Mouse (Mus musculus) spleen, adult 2 months (tissue): Measurements from ENCODE around the gene Lamc2. TPM values are rescaled to one million over a fixed set of nuclear protein-coding genes. Genes with fewer than 3 reads are reported as not detected.

Experiments used
- DNase-seq, 2 experiments: peaks; one replicate each; pipeline versions ENCODE4 v3.0.0 to v3.0.0-alpha.2; 2012 to 2021; ENCODE audit warnings: low spot score in 2 of 2, low read depth in 1 of 2
- H3K27ac ChIP-seq: fragments of 200-500 bp; 2 replicates; pipeline ENCODE4 v1.5.1; 2012; ENCODE audit warnings: low read length, inconsistent platforms; ENCODE audit not compliant: insufficient read depth
- H3K27me3 ChIP-seq: fragments of 200-500 bp; 2 replicates; pipeline ENCODE4 v1.6.1; 2012; ENCODE audit warnings: mild to moderate bottlenecking, moderate library complexity, low read length, inconsistent platforms; ENCODE audit not compliant: control insufficient read depth, insufficient read depth
- H3K36me3 ChIP-seq: fragments of 200-500 bp; 2 replicates; pipeline ENCODE4 v1.6.1; 2012; ENCODE audit warnings: mild to moderate bottlenecking, low read length, inconsistent platforms; ENCODE audit not compliant: control insufficient read depth, insufficient read depth
- H3K4me1 ChIP-seq: fragments of 200-500 bp; 2 replicates; pipeline ENCODE4 v1.6.1; 2011; ENCODE audit warnings: inconsistent platforms; ENCODE audit not compliant: control insufficient read depth, insufficient read depth, insufficient read length
- H3K4me3 ChIP-seq: fragments of 200-500 bp; 2 replicates; pipeline ENCODE4 v1.5.1; 2011; ENCODE audit warnings: mild to moderate bottlenecking, inconsistent platforms; ENCODE audit not compliant: insufficient read depth, insufficient read length; ENCODE audit errors: extremely low read depth
- CTCF ChIP-seq: fragments of 200-500 bp; IDR thresholded peaks from 2 replicates; pipeline ENCODE4 v1.5.1; 2011; ENCODE audit warnings: mild to moderate bottlenecking, inconsistent platforms; ENCODE audit not compliant: insufficient read depth, insufficient read length, insufficient replicate concordance; ENCODE audit errors: extremely low read depth
- POLR2A ChIP-seq: fragments of 200-500 bp; IDR thresholded peaks from 2 replicates; pipeline ENCODE4 v1.6.1; 2011; ENCODE audit warnings: low read depth, low read length, inconsistent platforms
- WGBS: fragments of 180-500 bp; shearing (Covaris S2); methylation state at CpG from one replicate; pipeline ENCODE4 v1.1.7; 2018; 5-methylcytosine and 5-hydroxymethylcytosine counted together
- polyA plus RNA-seq: library from polyadenylated mRNA; depleted of rRNA; stranded (reverse); fragments of >200 nt; gene quantifications from 2 replicates; pipeline ENCODE4 v1.2.3, GENCODE M21; 2012

Gene Lamc2
- polyA plus RNA-seq, 1 experiment = 0.32 TPM

DNA sequence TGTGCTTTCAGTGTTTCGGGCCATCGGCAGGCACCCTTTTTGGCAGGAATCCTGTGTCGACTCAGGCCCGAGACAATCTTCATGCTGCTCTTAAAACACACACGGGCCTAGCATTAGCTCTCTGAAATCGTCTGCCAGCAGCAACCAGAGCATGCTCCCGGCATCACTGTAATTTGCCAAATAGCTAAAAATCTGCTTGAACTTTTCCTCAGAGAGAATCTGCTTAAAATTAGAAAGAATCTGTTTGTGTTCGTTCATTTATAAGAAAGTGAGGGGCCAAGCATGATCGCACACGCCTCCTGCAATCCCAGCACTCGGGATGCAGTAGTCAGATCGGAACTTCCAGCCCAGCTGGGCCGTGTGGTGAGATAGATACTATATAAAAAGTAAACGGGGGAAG, 15.2 kb upstream of the Lamc2 start:
- no peaks in the 10 kb centered on the region for H3K27me3 ChIP-seq
- no peak for DNase-seq
- H3K36me3 ChIP-seq = no peaks in the 10 kb centered on the region
- no peak for TF ChIP-seq CTCF
- TF ChIP-seq POLR2A = no peak
- H3K4me1 ChIP-seq = peaks cover 2% of the 10 kb centered on the region
- WGBS = 70% methylated on average over 14 of the region's 14 CpGs
- no peak overlapping the region for H3K4me3 ChIP-seq
- H3K27ac ChIP-seq = no peak overlapping the region

DNA sequence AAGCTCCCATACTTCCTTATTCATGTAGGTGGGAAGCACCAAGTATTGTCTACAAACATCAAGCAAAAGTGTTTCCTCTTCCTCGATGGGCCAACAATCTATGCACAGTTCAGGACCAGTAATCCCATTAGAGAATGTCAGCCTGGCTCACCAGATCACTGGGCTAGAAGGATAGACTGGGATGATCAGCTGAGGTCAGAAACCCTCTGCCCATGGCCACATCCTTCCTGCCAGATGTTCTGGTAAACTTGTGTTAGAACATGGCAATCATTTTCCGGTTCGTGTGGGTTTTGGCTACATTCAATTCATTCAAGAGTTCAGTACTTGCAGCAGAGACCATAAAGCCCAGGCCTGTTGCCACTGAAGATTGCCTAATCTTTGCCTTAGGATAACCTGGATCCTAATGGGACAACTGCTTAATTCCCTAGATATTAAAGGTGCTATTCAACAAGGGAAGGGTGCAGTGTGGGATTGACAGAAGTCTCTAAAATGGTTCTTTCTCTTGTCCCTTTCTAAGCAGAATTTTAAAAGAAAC, 11.1 kb upstream of the Lamc2 start:
- Histone ChIP-seq H3K4me3 (no peak overlapping the region), H3K27ac (no peak overlapping the region), H3K27me3 (no peaks in the 10 kb centered on the region), H3K36me3 (no peaks in the 10 kb centered on the region), H3K4me1 (peaks cover 2% of the 10 kb centered on the region)
- 7% methylated on average over 3 of the region's 3 CpGs for WGBS
- TF ChIP-seq POLR2A = no peak
- TF ChIP-seq CTCF = no peak
- no peak for DNase-seq

DNA sequence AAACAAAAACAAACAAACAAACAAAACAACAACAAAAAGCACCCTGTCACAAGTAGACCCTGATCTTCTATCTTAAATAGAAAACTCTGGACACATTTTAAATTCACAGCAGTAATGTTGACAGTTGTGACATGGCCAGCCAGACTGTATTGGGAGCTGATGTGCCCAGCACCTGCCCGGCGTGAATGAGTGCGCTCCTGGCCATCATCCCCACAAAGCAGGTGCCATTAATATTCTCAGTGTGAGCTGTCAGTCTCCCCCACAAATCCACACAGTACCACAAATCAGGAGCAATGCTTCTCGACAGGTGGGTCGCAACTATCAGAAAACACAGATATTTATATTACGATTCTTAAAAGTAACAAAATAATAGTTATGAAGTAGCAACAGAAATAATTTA, 6.7 kb upstream of the Lamc2 start:
- peaks cover 2% of the 10 kb centered on the region for H3K4me1 ChIP-seq
- no peak for DNase-seq
- H3K4me3 ChIP-seq = no peak overlapping the region
- no peak overlapping the region for H3K27ac ChIP-seq
- TF ChIP-seq POLR2A (no peak), CTCF (no peak)
- 91% methylated on average over 6 of the region's 6 CpGs for WGBS
- H3K27me3 ChIP-seq = no peaks in the 10 kb centered on the region
- H3K36me3 ChIP-seq = no peaks in the 10 kb centered on the region

DNA sequence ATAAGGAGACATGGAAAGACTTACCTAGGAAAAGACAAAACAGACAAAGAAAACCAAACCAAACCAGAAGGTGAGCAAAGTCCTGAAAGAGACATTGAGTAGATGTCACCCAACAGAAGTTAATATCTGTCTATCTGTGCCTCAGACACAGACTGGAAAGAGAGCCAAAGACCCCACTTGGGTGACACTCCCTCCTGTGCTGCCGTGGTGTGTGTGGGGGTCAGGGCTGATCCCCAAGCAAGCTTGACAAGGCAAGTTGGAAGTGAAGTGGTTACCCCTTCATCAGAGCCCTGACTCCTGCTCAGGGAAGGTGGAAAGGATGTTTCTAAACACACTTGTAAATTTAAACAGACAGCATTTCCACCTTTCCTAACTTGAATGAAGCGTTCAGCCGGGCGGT, 6.1 kb upstream of the Lamc2 start:
- H3K27ac ChIP-seq = no peak overlapping the region
- H3K27me3 ChIP-seq = no peaks in the 10 kb centered on the region
- TF ChIP-seq POLR2A = no peak
- no peak for TF ChIP-seq CTCF
- DNase-seq = no peak
- 95% methylated on average over 4 of the region's 4 CpGs for WGBS
- peaks cover 2% of the 10 kb centered on the region for H3K4me1 ChIP-seq
- H3K4me3 ChIP-seq = no peak overlapping the region
- no peaks in the 10 kb centered on the region for H3K36me3 ChIP-seq

DNA sequence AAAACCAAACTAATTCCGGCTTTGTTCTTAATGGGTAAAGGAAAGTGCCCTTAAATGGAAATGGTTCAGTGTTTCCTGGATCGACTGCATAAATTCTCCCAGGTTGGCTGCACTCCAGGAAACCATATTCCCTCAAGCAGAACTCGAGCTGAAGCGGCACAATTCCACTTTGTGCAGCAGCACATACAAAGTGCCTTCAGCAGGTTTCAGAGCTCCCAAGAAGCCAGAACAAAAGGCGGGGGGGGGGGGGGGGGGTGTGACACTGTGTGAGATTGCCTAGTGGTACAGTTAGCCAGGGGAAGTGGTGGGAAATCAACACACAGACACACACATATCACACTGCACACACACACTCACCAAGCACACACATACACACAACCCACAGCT, 5.7 kb upstream of the Lamc2 start:
- DNase-seq = no peak
- 31% methylated on average over 5 of the region's 5 CpGs for WGBS

DNA sequence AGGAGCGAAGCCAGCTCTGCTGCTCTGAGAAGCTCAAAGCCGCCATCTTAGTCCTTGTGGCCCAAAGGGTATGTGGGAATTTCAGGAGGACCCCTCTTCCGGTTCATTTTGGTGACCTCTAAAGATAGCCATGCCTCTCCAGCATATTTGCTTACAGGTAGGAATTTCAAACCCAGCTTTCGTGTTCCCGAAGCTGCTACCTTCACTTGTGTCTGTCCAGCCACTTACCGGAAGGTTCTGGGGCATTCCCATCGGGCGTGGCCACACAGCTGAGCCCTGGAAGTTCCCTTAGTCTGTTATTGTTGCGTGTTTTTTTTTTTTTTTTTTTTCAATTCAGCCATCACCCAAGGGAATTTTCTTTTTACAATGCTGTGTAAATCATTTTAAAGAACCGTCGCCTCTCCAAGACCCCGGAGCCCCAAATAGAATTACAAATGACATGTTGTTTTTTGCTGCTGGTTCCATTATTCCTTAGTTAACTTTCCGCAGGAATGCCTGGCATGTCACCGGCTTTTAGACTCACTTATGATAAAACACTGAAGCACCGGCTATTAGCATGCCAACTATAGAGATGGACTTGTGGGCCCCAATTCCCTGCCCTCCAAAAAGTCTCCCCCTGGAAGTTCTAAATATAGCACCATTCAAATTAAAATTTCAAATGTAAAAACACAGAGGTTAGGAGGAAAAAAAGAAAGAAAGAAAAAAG, 5.1 kb upstream of the Lamc2 start:
- no peak for DNase-seq
- TF ChIP-seq POLR2A (no peak), CTCF (no peak)
- Histone ChIP-seq H3K27ac (no peak overlapping the region), H3K27me3 (peaks cover 2% of the 10 kb centered on the region), H3K4me3 (no peak overlapping the region), H3K36me3 (no peaks in the 10 kb centered on the region), H3K4me1 (no peaks in the 10 kb centered on the region)
- WGBS = 84% methylated on average over 15 of the region's 15 CpGs

More for the DNA sequence above, 5.7 kb upstream of the Lamc2 start:
- TF ChIP-seq CTCF = no peak
- TF ChIP-seq POLR2A = no peak
- Histone ChIP-seq H3K27me3 (no peaks in the 10 kb centered on the region; the same call in 1 of the 2 replicates), H3K27ac (no peak overlapping the region), H3K4me3 (no peak overlapping the region), H3K4me1 (no peaks in the 10 kb centered on the region), H3K36me3 (no peaks in the 10 kb centered on the region)

DNA sequence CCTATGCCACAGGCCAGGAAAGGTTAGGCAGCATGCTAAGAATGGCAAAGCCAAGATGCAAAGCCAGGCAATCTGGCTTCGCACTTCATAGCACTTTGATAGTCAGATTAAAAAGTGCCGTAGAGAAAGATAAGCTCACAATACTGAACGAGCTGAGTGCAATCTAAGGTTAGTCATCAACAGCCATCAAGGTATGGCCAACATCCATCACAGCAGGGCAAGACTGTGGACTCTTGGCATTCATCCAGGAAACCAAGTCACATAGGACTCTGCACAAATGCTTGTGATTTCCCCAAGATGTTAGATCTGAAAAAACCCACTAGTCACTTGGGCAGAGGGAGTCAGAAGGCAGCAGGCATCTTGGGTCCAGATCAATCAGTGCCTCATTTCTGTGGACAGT, 1.8 kb upstream of the Lamc2 start:
- WGBS = 82% methylated on average over 3 of the region's 3 CpGs
- peaks cover 6% of the 10 kb centered on the region for H3K4me1 ChIP-seq
- no peak for TF ChIP-seq CTCF
- no peak for TF ChIP-seq POLR2A
- H3K27ac ChIP-seq = no peak overlapping the region
- no peaks in the 10 kb centered on the region for H3K36me3 ChIP-seq
- DNase-seq = no peak
- peaks cover 8% of the 10 kb centered on the region for H3K27me3 ChIP-seq
- H3K4me3 ChIP-seq = no peak overlapping the region
